Mouse (Mus musculus) ES-Bruce4 (cell line): ENCODE results near the gene Unc5c. TPM values are rescaled to one million over a fixed set of nuclear protein-coding genes. Genes with fewer than 3 reads are reported as not detected.

Experiments used
- H3K27ac ChIP-seq: 2 replicates; pipeline ENCODE4 v1.5.1; 2012; ENCODE audit warnings: low read length, inconsistent platforms; ENCODE audit not compliant: insufficient read depth
- H3K27me3 ChIP-seq: 2 replicates; pipeline ENCODE4 v1.6.1; 2012; ENCODE audit warnings: mild to moderate bottlenecking, low read length, inconsistent platforms; ENCODE audit not compliant: control insufficient read depth, poor library complexity, insufficient read depth, severe bottlenecking
- H3K36me3 ChIP-seq: 2 replicates; pipeline ENCODE4 v1.6.1; 2012; ENCODE audit warnings: inconsistent platforms, mild to moderate bottlenecking, low read length, moderate library complexity; ENCODE audit not compliant: control insufficient read depth, poor library complexity, insufficient read depth, severe bottlenecking
- H3K4me1 ChIP-seq: one replicate; pipeline ENCODE4 v1.8.1; 2011; ENCODE audit warnings: low read length; ENCODE audit not compliant: control insufficient read depth, insufficient read depth
- H3K4me3 ChIP-seq: 2 replicates; pipeline ENCODE4 v1.5.1; 2011; ENCODE audit warnings: low read depth, mild to moderate bottlenecking, low read length
- H3K9ac ChIP-seq: 2 replicates; pipeline ENCODE4 v1.6.1; 2012; ENCODE audit warnings: low read depth, mild to moderate bottlenecking, inconsistent platforms; ENCODE audit not compliant: poor library complexity, severe bottlenecking
- H3K9me3 ChIP-seq: replicated peaks from 2 replicates; pipeline ENCODE4 v1.6.1; 2012; ENCODE audit warnings: mild to moderate bottlenecking, low read length, inconsistent platforms; ENCODE audit not compliant: control insufficient read depth, poor library complexity, insufficient read depth, severe bottlenecking
- CTCF ChIP-seq: IDR thresholded peaks from one replicate; pipeline ENCODE4 v1.8.1; 2011; ENCODE audit warnings: low read depth, low read length
- EP300 ChIP-seq: IDR thresholded peaks from 2 replicates; pipeline ENCODE4 v1.6.1; 2011; ENCODE audit warnings: low read depth, low read length; ENCODE audit not compliant: insufficient read depth
- POLR2A ChIP-seq: IDR thresholded peaks from one replicate; pipeline ENCODE4 v1.8.1; 2011; ENCODE audit warnings: low read length; ENCODE audit not compliant: insufficient read depth
- polyA plus RNA-seq: library from polyadenylated mRNA; stranded (reverse); fragments of >200 nt; gene quantifications from 2 replicates; pipeline ENCODE4 v1.2.4, GENCODE M21; 2011; ENCODE audit warnings: low read depth; ENCODE audit not compliant: missing spikeins, insufficient read depth, insufficient read length

The Unc5c gene
- polyA plus RNA-seq, result 0.58 and 1.0 TPM in 2 replicates

GRCm38 (mm10) chr3:141465104-141465705 lies at the start of gene Unc5c:
Gene Unc5c (plus strand): TSS chr3:141465216.
- no peaks in the 10 kb centered on the region for H3K4me1 ChIP-seq
- peak within 1 kb of the TSS; percentile 75 for H3K4me3 ChIP-seq
- peaks cover 10% of the 10 kb centered on the region for H3K27me3 ChIP-seq
- TF ChIP-seq POLR2A (no peak), CTCF (no peak), EP300 (no peak)
- H3K27ac ChIP-seq, result no peak within 1 kb of the TSS
- no peaks in the 10 kb centered on the region for H3K36me3 ChIP-seq
- H3K9me3 ChIP-seq, result no peaks in the 10 kb centered on the region
- H3K9ac ChIP-seq, result peak within 1 kb of the TSS; percentile 50

GRCm38 (mm10) chr3:141457475-141457874 lies 7.5 kb upstream of the Unc5c start:
- Histone ChIP-seq H3K4me1 (no peaks in the 10 kb centered on the region), H3K36me3 (no peaks in the 10 kb centered on the region), H3K9me3 (no peaks in the 10 kb centered on the region), H3K9ac (no peak overlapping the region), H3K4me3 (no peak overlapping the region), H3K27me3 (no peaks in the 10 kb centered on the region), H3K27ac (no peak overlapping the region)
- no peak for TF ChIP-seq POLR2A
- TF ChIP-seq EP300, result no peak
- no peak for TF ChIP-seq CTCF

- Histone ChIP-seq H3K4me1 (no peaks in the 10 kb centered on the region), H3K27me3 (peaks cover 8% of the 10 kb centered on the region), H3K4me3 (no peak overlapping the region), H3K27ac (no peak overlapping the region), H3K36me3 (no peaks in the 10 kb centered on the region), H3K9ac (no peak overlapping the region), H3K9me3 (no peaks in the 10 kb centered on the region)
- TF ChIP-seq CTCF, result no peak
- TF ChIP-seq EP300, result no peak
- no peak for TF ChIP-seq POLR2A
Measured at GRCm38 (mm10) chr3:141462482-141462881, 2.5 kb upstream of the Unc5c start.

DNA sequence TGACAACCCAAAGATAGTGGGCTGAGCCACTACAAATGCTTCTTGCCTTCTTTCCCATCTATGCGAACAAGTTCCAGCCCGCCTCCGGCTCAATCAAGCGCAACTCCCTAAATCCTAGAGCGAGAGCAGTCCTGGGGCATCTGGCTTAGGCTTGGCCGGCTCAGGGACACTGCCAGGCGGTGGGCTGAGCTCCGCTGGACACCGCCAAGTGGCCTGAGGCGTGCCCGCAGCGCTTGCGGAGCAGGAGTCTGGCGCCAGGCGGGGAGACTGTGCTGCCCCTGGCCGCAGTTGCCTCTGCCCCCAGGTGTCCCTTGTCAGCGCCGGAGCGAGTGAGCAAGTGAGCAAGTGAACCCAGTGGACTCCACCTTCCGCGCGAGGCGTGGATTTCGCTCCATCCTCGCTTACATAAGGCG lies 319 bp upstream of the Unc5c start:
- Histone ChIP-seq H3K27ac (no peak overlapping the region), H3K9me3 (no peaks in the 10 kb centered on the region)

GRCm38 (mm10) chr3:141466061-141466460 lies 1.0 kb downstream of the Unc5c start:
- H3K27me3 ChIP-seq, result peaks cover 10% of the 10 kb centered on the region
- H3K36me3 ChIP-seq, result no peaks in the 10 kb centered on the region
- H3K4me3 ChIP-seq, result peak overlapping the region; percentile 75; the same call in 1 of the 2 replicates
- H3K9me3 ChIP-seq, result no peaks in the 10 kb centered on the region
- H3K4me1 ChIP-seq, result no peaks in the 10 kb centered on the region
- TF ChIP-seq CTCF (no peak), EP300 (no peak), POLR2A (no peak)
- H3K27ac ChIP-seq, result no peak overlapping the region
- no peak overlapping the region for H3K9ac ChIP-seq

More for the DNA sequence above, 319 bp upstream of the Unc5c start:
- H3K36me3 ChIP-seq, result no peaks in the 10 kb centered on the region
- H3K27me3 ChIP-seq, result peaks cover 10% of the 10 kb centered on the region
- H3K4me1 ChIP-seq, result no peaks in the 10 kb centered on the region
- H3K9ac ChIP-seq, result peak overlapping the region; percentile 50
- TF ChIP-seq EP300 (no peak), POLR2A (no peak), CTCF (no peak)
- H3K4me3 ChIP-seq, result peak overlapping the region; percentile 75

DNA sequence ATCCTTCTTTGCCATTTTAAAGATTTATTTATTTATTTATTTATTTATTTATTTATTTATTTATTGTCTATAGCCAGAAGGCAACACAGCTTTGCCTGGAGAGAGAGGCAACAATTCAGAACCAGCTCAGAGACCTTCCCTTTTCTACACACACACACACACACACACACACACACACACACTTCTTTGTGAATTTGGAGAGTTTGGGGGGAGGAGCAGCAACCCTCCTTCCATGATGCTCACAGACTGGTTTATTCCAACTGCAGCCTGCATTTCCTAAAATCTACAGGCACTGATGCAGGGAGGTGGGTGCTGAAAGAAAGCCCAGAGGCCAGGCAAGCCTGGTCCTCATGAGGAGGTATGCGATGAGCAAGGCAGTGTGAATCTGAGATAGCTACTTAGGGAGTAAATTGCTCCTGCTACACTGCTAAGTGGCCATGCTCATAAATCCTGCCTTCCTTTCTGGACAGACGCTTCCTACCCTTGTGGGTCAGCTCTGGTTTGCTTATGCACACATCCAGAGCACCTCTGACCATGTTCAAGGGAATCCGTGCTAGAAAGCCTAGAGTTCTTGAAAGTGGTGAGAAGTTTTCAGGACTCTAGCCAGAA lies 1.8 kb downstream of the Unc5c start:
- no peak overlapping the region for H3K9ac ChIP-seq
- no peaks in the 10 kb centered on the region for H3K9me3 ChIP-seq
- TF ChIP-seq EP300 (no peak), POLR2A (no peak), CTCF (no peak)
- no peaks in the 10 kb centered on the region for H3K4me1 ChIP-seq
- H3K4me3 ChIP-seq, result no peak overlapping the region
- H3K27me3 ChIP-seq, result peaks cover 10% of the 10 kb centered on the region
- no peak overlapping the region for H3K27ac ChIP-seq
- H3K36me3 ChIP-seq, result no peaks in the 10 kb centered on the region
